Mouse (Mus musculus) lung, postnatal 0 days (tissue): ENCODE data around the gene Tfcp2l1. TPM values are rescaled to one million over a fixed set of nuclear protein-coding genes. Genes with fewer than 3 reads are reported as not detected.
A peak's percentile ranks its signal among the peaks of the same experiment; 100 is the strongest.
"Not testable (repeated sequence)": the region's sequence is repeated elsewhere in the genome, so short reads cannot be mapped to it uniquely, and the experiment has no call there.

Source experiments
- ATAC-seq: fragments of 200-750 bp; cut with Nextera tagmentation; 2 replicates; pipeline ENCODE4 v1.8.0; 2017; ENCODE audit warnings: moderate library complexity
- DNase-seq: peaks from one replicate; pipeline ENCODE4 v3.0.0-alpha.2; 2016; ENCODE audit warnings: low spot score
- H3K27ac ChIP-seq: fragments of 300-500 bp; sonication (generic); 2 replicates; pipeline ENCODE4 v1.5.1; 2014; ENCODE audit warnings: antibody characterized with exemption, mild to moderate bottlenecking, low read length, mixed read lengths
- H3K27me3 ChIP-seq: fragments of 300-500 bp; sonication (generic); replicated peaks from 2 replicates; pipeline ENCODE4 v1.6.1; 2014; ENCODE audit warnings: low read length, mixed read lengths; ENCODE audit not compliant: insufficient read depth
- H3K36me3 ChIP-seq: fragments of 300-500 bp; sonication (generic); 2 replicates; pipeline ENCODE4 v1.6.1; 2014; ENCODE audit warnings: low read length, mixed read lengths; ENCODE audit not compliant: insufficient read depth
- H3K4me1 ChIP-seq: fragments of 300-500 bp; sonication (generic); 2 replicates; pipeline ENCODE4 v1.6.1; 2014; ENCODE audit warnings: antibody characterized with exemption, low read depth, low read length, mixed read lengths; ENCODE audit not compliant: insufficient read depth
- H3K4me2 ChIP-seq: fragments of 300-500 bp; sonication (generic); replicated peaks from 2 replicates; pipeline ENCODE4 v1.6.1; 2014; ENCODE audit warnings: low read depth, mild to moderate bottlenecking, low read length, moderate library complexity, mixed read lengths
- H3K4me3 ChIP-seq: fragments of 300-500 bp; sonication (generic); 2 replicates; pipeline ENCODE4 v1.5.1; 2014; ENCODE audit warnings: low read depth, low read length
- H3K9ac ChIP-seq: fragments of 300-500 bp; sonication (generic); replicated peaks from 2 replicates; pipeline ENCODE4 v1.6.1; 2014; ENCODE audit warnings: low read depth, mild to moderate bottlenecking
- H3K9me3 ChIP-seq: fragments of 300-500 bp; sonication (generic); 2 replicates; pipeline ENCODE4 v1.6.1; 2016; ENCODE audit warnings: low read length, mixed read lengths
- CTCF ChIP-seq: IDR thresholded peaks from 2 replicates; pipeline ENCODE4 v1.5.1; 2016; ENCODE audit warnings: antibody characterized with exemption, mild to moderate bottlenecking
- EP300 ChIP-seq: IDR thresholded peaks from 2 replicates; pipeline ENCODE4 v1.6.1; 2016; ENCODE audit warnings: antibody characterized with exemption, mild to moderate bottlenecking, control low read depth
- WGBS: fragments of 180-500 bp; shearing (Covaris S2); extraction: QIAGEN DNeasy Blood & Tissue Kit; methylation state at CpG from one replicate; pipeline ENCODE4 v1.1.7; 2014; 5-methylcytosine and 5-hydroxymethylcytosine counted together
- polyA plus RNA-seq: library from polyadenylated mRNA; unstranded; fragments of >200 nt; fragmentation: Nextera tagmentation; extraction: Ambion mirVana; gene quantifications from 2 replicates; pipeline ENCODE4 v1.2.1, GENCODE M21; 2015

Gene Tfcp2l1
- polyA plus RNA-seq, 1 experiment from 2014 or later, result 14.5 TPM

- 48% methylated on average over 2 of the region's 2 CpGs for WGBS
- no peak overlapping the region for H3K4me2 ChIP-seq
- H3K9me3 ChIP-seq, result no peaks in the 10 kb centered on the region
- peak; percentile 73 for DNase-seq
- no peaks in the 10 kb centered on the region for H3K4me1 ChIP-seq
- H3K4me3 ChIP-seq, result no peak overlapping the region
- H3K27me3 ChIP-seq, result no peaks in the 10 kb centered on the region
- peak; percentile 57 for ATAC-seq
- H3K9ac ChIP-seq, result no peak overlapping the region
- peaks cover 35% of the 10 kb centered on the region; the same call in 1 of the 2 replicates for H3K36me3 ChIP-seq
- TF ChIP-seq CTCF, result no peak
- 0 out of 2 replicates have a peak, but pooled peaks have one; percentile 31 for TF ChIP-seq EP300
- H3K27ac ChIP-seq, result peak overlapping the region; percentile 59
Measured at GRCm38 (mm10) chr1:118597475-118598213, 30.1 kb upstream of the Tfcp2l1 start.

- WGBS, result 60% methylated on average over 3 of the region's 3 CpGs
- DNase-seq, result peak; percentile 24
- H3K27me3 ChIP-seq, result no peaks in the 10 kb centered on the region
- no peak overlapping the region for H3K4me2 ChIP-seq
- no peak overlapping the region for H3K4me3 ChIP-seq
- no peaks in the 10 kb centered on the region for H3K4me1 ChIP-seq
- H3K36me3 ChIP-seq, result peaks cover 40% of the 10 kb centered on the region; the same call in 1 of the 2 replicates
- ATAC-seq, result peak; percentile 19; the same call in 1 of the 2 replicates
- H3K9me3 ChIP-seq, result no peaks in the 10 kb centered on the region
- H3K27ac ChIP-seq, result peak overlapping the region; percentile 59
- no peak overlapping the region for H3K9ac ChIP-seq
- TF ChIP-seq EP300 (no peak), CTCF (no peak)
Measured at GRCm38 (mm10) chr1:118598339-118598738, 29.4 kb upstream of the Tfcp2l1 start.

GRCm38 (mm10) chr1:118613631-118614183 lies 14.0 kb upstream of the Tfcp2l1 start:
- WGBS, result 76% methylated on average over 3 of the region's 3 CpGs
- no peak for ATAC-seq
- H3K36me3 ChIP-seq, result no peaks in the 10 kb centered on the region; the same call in 1 of the 2 replicates

GRCm38 (mm10) chr1:118621055-118621454 lies 6.7 kb upstream of the Tfcp2l1 start:
- H3K4me1 ChIP-seq, H3K4me2 ChIP-seq, H3K36me3 ChIP-seq, H3K27ac ChIP-seq, H3K9ac ChIP-seq, ATAC-seq, H3K9me3 ChIP-seq, H3K4me3 ChIP-seq, H3K27me3 ChIP-seq, DNase-seq: not testable (repeated sequence)
- WGBS, result 96% methylated on average over 4 of the region's 5 CpGs

More at GRCm38 (mm10) chr1:118613631-118614183, 14.0 kb upstream of the Tfcp2l1 start:
- Histone ChIP-seq H3K9me3 (no peaks in the 10 kb centered on the region), H3K4me2 (no peak overlapping the region), H3K27ac (no peak overlapping the region), H3K27me3 (no peaks in the 10 kb centered on the region), H3K4me3 (no peak overlapping the region), H3K9ac (no peak overlapping the region), H3K4me1 (no peaks in the 10 kb centered on the region)
- DNase-seq, result no peak
- no peak for TF ChIP-seq EP300
- no peak for TF ChIP-seq CTCF

GRCm38 (mm10) chr1:118622857-118623256 lies 4.9 kb upstream of the Tfcp2l1 start:
- H3K4me3 ChIP-seq, result no peak overlapping the region
- ATAC-seq (no peak), DNase-seq (no peak)
- H3K36me3 ChIP-seq, result no peaks in the 10 kb centered on the region
- 46% methylated on average over 3 of the region's 3 CpGs for WGBS
- no peaks in the 10 kb centered on the region for H3K4me1 ChIP-seq
- H3K27ac ChIP-seq, result no peak overlapping the region
- TF ChIP-seq EP300 (no peak), CTCF (no peak)
- peaks cover 5% of the 10 kb centered on the region; the same call in 1 of the 2 replicates for H3K27me3 ChIP-seq
- H3K9me3 ChIP-seq, result no peaks in the 10 kb centered on the region
- H3K9ac ChIP-seq, result no peak overlapping the region
- no peak overlapping the region for H3K4me2 ChIP-seq

- Histone ChIP-seq H3K4me1 (no peaks in the 10 kb centered on the region), H3K9me3 (no peaks in the 10 kb centered on the region), H3K9ac (no peak overlapping the region), H3K27ac (no peak overlapping the region), H3K36me3 (no peaks in the 10 kb centered on the region), H3K4me3 (no peak overlapping the region), H3K4me2 (no peak overlapping the region), H3K27me3 (peaks cover 8% of the 10 kb centered on the region; the same call in 1 of the 2 replicates)
- no peak for DNase-seq
- no peak for ATAC-seq
- WGBS, result 41% methylated on average over 6 of the region's 6 CpGs
- TF ChIP-seq CTCF, result no peak
- no peak for TF ChIP-seq EP300
Measured at GRCm38 (mm10) chr1:118625461-118625860, 2.3 kb upstream of the Tfcp2l1 start.
